Mouse (Mus musculus) midbrain, embryonic 12.5 days (tissue): ENCODE data around the gene Cuedc2. TPM values are rescaled to one million over a fixed set of nuclear protein-coding genes. Genes with fewer than 3 reads are reported as not detected.

Experiments used
- ATAC-seq: fragments of 200-750 bp; cut with Nextera tagmentation; 2 replicates; pipeline ENCODE4 v1.8.0; 2017; ENCODE audit warnings: low read depth, moderate TSS enrichment, moderate library complexity; ENCODE audit not compliant: low FRiP score
- H3K27ac ChIP-seq: fragments of 300-500 bp; sonication (generic); replicated peaks from 2 replicates; pipeline ENCODE4 v1.5.1; 2016; ENCODE audit warnings: mild to moderate bottlenecking
- H3K27me3 ChIP-seq: fragments of 300-500 bp; sonication (generic); 2 replicates; pipeline ENCODE4 v1.6.1; 2016; ENCODE audit warnings: mild to moderate bottlenecking
- H3K36me3 ChIP-seq: fragments of 300-500 bp; sonication (generic); 2 replicates; pipeline ENCODE4 v1.6.1; 2016
- H3K4me1 ChIP-seq: fragments of 300-500 bp; sonication (generic); 2 replicates; pipeline ENCODE4 v1.6.1; 2016
- H3K4me2 ChIP-seq: fragments of 300-500 bp; sonication (generic); replicated peaks from 2 replicates; pipeline ENCODE4 v1.6.1; 2016; ENCODE audit warnings: mild to moderate bottlenecking, moderate library complexity
- H3K4me3 ChIP-seq: fragments of 300-500 bp; sonication (generic); 2 replicates; pipeline ENCODE4 v1.5.1; 2016; ENCODE audit warnings: mild to moderate bottlenecking
- H3K9ac ChIP-seq: fragments of 300-500 bp; sonication (generic); replicated peaks from 2 replicates; pipeline ENCODE4 v1.6.1; 2016; ENCODE audit warnings: mild to moderate bottlenecking, moderate library complexity
- H3K9me3 ChIP-seq: fragments of 300-500 bp; sonication (generic); 2 replicates; pipeline ENCODE4 v1.6.1; 2016; ENCODE audit warnings: mild to moderate bottlenecking
- WGBS: fragments of 180-500 bp; shearing (Covaris S2); methylation state at CpG from one replicate; pipeline ENCODE4 v1.1.7; 2016; 5-methylcytosine and 5-hydroxymethylcytosine counted together
- polyA plus RNA-seq: library from polyadenylated mRNA; unstranded; fragments of >200 nt; fragmentation: Nextera tagmentation; extraction: Ambion mirVana; gene quantifications from 2 replicates; pipeline ENCODE4 v1.2.1, GENCODE M21; 2016

The Cuedc2 gene
- polyA plus RNA-seq, 1 experiment from 2014 or later: 237 TPM

DNA sequence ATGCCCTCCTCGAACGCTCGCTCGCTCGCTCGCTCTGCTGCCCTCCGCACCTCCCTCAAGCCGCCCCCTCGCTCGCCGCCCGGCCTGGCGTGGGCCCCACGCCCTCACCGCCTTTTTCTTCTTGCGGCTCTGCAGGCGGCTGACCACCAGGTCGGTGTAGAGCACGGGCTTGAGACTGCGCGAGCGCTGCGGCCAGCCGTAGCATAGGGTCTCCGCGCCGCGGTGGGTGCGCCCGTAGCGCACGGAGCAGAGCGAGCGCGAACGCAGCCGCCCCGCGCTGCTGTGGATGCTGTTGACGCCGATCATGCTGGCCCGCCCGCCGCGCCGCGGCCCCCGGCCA is 21.0 kb downstream of the Cuedc2 start:
- peak overlapping the region; percentile 52; the same call in 1 of the 2 replicates for H3K27ac ChIP-seq

DNA sequence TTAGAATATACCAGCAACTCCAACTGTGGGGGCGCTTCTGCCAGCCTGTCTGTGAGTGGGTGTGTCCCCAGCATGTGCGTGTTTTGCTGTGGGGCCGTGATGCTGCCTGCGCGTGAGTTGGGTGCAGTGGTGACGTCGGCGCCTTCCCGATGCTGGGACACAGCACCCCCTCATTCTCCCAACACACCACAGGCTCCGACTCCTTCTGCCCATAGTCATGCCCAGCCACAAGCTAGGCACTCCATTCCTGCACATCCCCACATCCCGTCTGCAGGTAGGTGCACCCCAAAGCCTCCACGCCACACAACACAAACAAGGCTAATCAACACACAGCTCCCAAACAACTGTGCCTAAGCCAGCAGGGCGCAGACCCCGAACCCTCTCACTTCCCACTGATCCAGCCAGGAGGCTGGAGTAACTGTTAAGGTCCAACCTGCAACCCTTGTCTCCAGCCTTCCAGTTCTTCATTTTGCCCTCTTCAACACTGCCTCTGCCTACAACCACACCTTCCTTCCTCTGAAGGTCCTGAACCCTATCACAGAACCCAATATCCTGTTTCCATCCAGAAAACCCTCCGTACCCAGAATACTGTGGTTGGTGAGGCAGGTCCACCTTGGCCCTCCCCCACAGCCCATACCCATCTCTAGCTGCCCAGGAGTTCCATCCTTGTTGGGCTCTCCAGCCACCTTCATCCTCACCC is 21.5 kb downstream of the Cuedc2 start:
- H3K27me3 ChIP-seq: peaks cover 88% of the 10 kb centered on the region
- H3K36me3 ChIP-seq: no peaks in the 10 kb centered on the region
- H3K9ac ChIP-seq: peak overlapping the region; percentile 52; the same call in 1 of the 2 replicates
- peak overlapping the region; percentile 64 for H3K4me2 ChIP-seq
- H3K4me1 ChIP-seq: peaks cover 43% of the 10 kb centered on the region
- no peaks in the 10 kb centered on the region for H3K9me3 ChIP-seq
- 32% methylated on average over 15 of the region's 15 CpGs for WGBS
- ATAC-seq: no peak
- peak overlapping the region; percentile 46 for H3K4me3 ChIP-seq
- 0 out of 2 replicates have a peak overlapping the region, but pooled peaks have one; percentile 52 for H3K27ac ChIP-seq

More for the DNA sequence above, 21.0 kb downstream of the Cuedc2 start:
- no peaks in the 10 kb centered on the region for H3K9me3 ChIP-seq
- peak overlapping the region; percentile 64 for H3K4me2 ChIP-seq
- ATAC-seq: no peak
- H3K4me3 ChIP-seq: peak overlapping the region; percentile 46
- peaks cover 91% of the 10 kb centered on the region for H3K27me3 ChIP-seq
- peak overlapping the region; percentile 52 for H3K9ac ChIP-seq
- no peaks in the 10 kb centered on the region for H3K36me3 ChIP-seq
- WGBS: under 1% methylated on average over 47 of the region's 48 CpGs
- H3K4me1 ChIP-seq: peaks cover 49% of the 10 kb centered on the region

DNA sequence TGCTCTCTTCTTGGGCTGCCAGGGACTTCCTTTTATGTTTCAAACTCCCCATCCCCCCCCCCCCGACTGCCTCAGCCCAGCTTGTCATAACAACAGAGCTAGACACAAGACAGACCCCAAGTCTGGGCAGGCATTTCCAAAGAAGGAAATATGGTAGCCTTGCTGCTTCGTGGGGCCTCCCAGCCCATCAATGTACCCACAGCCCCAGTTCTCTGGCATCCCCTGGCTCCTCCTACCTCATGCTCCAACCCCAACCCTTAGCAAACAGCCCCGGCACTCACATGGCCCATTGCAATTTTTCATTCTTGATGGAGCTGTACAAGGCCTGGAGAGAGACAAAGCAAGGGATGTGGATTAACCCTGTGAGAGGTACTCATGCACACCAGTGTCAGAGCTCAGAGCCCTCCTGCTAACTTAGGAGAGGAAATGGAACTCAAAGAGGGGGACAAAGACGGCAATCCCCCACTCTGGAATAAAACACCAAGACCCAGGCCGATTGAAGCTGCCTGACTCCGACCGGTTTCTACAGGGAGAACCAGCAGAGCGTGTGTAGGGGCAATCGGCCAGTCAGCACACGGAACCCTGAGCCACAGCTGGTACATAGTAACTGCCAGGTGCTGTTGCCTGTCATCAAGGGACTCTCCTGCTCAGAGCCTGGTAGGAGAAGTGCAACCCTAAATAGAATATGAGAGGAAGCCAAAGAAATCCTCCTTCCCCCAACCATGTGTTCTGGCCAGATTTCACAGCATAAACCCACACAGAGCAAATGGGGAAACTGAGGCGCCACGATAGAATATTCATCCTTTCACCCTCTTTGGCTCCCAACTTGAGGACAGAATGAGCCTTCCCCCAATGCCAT is 22.5 kb downstream of the Cuedc2 start:
- peak overlapping the region; percentile 64; the same call in 1 of the 2 replicates for H3K4me2 ChIP-seq
- H3K4me3 ChIP-seq: no peak overlapping the region
- no peak for ATAC-seq

DNA sequence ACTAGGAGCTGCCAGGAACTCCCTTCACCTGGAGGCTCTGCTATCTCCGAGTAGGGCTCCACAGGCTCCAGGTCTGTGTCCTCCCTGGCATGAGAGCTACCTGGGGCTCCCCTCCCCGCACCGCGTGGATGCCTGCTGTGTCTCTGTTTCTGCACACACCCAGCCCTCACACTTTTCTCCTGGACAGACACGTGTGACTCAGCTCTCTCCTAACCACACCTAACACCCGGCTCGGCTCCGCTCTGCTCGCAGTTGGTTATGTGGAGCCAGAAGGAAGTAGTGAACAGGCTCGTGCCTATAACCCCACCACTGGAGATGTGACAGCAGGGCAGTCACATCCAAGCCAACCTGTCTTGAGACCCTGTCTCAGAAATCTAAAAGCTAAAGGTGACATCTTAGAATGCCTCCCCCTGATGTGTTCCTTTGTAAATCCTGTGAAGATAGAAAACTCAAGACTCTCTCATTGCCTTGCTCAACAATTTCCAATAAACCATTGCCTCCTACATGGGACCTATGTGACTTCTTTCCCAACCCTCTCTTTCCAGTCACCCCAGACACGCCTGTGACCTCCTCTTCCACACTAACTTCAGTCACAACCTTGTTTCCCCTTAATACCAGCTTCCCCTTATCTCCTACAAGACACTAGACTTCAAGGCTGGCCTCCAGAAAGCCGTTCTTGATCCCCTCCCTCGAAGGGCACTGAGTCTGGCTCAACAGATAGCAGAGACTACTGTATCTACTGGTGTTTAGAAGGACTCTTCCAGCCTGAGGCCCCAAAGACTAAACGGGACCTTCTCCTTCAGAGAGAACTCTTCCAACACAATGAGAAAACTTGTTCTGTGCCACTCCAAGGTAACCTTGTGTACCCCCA is 23.4 kb downstream of the Cuedc2 start:
- Histone ChIP-seq H3K4me1 (peaks cover 29% of the 10 kb centered on the region), H3K27me3 (peaks cover 95% of the 10 kb centered on the region), H3K27ac (no peak overlapping the region), H3K4me3 (no peak overlapping the region), H3K9ac (no peak overlapping the region), H3K9me3 (no peaks in the 10 kb centered on the region), H3K4me2 (no peak overlapping the region), H3K36me3 (no peaks in the 10 kb centered on the region)
- ATAC-seq: no peak
- 48% methylated on average over 14 of the region's 14 CpGs for WGBS

More for the DNA sequence above, 22.5 kb downstream of the Cuedc2 start:
- Histone ChIP-seq H3K9me3 (no peaks in the 10 kb centered on the region), H3K27ac (no peak overlapping the region), H3K9ac (no peak overlapping the region), H3K27me3 (peaks cover 94% of the 10 kb centered on the region), H3K4me1 (peaks cover 33% of the 10 kb centered on the region), H3K36me3 (no peaks in the 10 kb centered on the region)
- WGBS: 52% methylated on average over 12 of the region's 12 CpGs

DNA sequence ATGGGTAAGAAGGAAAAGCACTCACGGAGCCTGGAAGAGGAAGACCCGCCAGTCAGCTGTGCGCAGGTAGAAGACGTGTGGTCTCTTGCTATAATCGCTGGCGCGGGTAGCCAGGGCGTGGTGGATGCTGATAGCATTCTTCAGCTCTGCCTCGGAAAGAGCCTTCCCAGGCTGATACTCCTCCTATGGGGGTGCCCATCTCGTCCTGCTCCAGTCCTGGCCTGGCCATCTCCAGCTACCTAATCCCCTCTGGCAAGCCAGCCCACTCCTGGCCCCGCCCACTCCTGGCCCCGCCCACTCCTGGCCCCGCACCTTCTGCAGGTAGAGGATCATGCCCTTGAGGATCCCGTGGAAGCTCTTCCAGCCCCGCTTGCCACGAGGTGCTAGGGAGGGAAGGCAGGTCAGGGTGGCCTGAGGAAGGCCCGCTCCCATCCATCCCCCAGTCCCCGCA is 24.3 kb downstream of the Cuedc2 start:
- Histone ChIP-seq H3K4me3 (no peak overlapping the region), H3K9ac (no peak overlapping the region), H3K36me3 (no peaks in the 10 kb centered on the region), H3K27ac (no peak overlapping the region), H3K4me2 (no peak overlapping the region), H3K27me3 (peaks cover 94% of the 10 kb centered on the region), H3K4me1 (peaks cover 21% of the 10 kb centered on the region), H3K9me3 (no peaks in the 10 kb centered on the region)
- WGBS: 18% methylated on average over 14 of the region's 18 CpGs
- no peak for ATAC-seq

DNA sequence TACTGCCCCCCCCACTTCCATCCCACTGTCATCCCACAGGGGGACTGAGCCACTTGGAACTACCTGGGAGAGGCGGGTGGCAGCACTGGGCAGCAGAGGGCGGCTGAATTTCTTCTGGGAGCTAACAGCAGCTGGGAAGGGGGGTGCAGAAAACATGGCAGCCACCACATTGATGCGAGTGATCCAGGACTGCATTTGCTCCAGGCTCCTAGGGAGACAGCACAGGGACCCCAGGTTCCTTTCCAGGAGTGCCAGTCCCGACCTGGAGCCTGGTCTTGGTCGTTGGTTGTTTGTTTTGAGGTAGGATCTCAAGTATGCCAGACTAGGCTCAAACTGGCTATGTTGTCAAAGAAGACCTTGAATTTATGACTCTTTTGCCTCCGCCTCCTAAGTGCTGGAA is 24.9 kb downstream of the Cuedc2 start:
- no peaks in the 10 kb centered on the region for H3K9me3 ChIP-seq
- H3K4me3 ChIP-seq: no peak overlapping the region
- no peaks in the 10 kb centered on the region for H3K36me3 ChIP-seq
- H3K27me3 ChIP-seq: peaks cover 93% of the 10 kb centered on the region
- ATAC-seq: no peak
- no peak overlapping the region for H3K27ac ChIP-seq
- H3K4me2 ChIP-seq: no peak overlapping the region
- H3K4me1 ChIP-seq: peaks cover 19% of the 10 kb centered on the region
- no peak overlapping the region for H3K9ac ChIP-seq
- WGBS: 70% methylated on average over 6 of the region's 6 CpGs

DNA sequence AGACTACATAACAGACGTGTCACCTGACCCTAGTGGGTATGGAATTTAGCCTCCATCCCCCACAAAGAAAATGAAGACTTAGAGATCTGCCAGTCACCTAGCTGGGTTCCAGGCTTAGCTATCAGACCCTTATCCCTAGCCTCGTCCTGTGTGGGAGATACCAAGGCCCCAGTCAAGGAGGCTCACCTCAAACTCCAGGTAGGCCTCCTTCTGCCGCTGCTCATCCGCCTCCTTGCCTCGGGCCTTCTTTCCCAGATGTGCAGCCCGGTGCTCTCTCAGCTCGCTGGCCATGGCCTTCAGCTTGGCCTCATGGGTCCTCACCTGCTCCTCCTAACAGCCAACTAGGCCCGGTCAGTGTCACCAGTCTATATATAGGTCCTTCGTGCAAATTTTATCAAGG is 25.4 kb downstream of the Cuedc2 start:
- Histone ChIP-seq H3K4me2 (no peak overlapping the region), H3K27me3 (peaks cover 93% of the 10 kb centered on the region), H3K4me3 (no peak overlapping the region), H3K9me3 (no peaks in the 10 kb centered on the region), H3K9ac (no peak overlapping the region), H3K4me1 (peaks cover 14% of the 10 kb centered on the region), H3K36me3 (no peaks in the 10 kb centered on the region), H3K27ac (no peak overlapping the region)
- ATAC-seq: no peak
- WGBS: 92% methylated on average over 9 of the region's 9 CpGs

DNA sequence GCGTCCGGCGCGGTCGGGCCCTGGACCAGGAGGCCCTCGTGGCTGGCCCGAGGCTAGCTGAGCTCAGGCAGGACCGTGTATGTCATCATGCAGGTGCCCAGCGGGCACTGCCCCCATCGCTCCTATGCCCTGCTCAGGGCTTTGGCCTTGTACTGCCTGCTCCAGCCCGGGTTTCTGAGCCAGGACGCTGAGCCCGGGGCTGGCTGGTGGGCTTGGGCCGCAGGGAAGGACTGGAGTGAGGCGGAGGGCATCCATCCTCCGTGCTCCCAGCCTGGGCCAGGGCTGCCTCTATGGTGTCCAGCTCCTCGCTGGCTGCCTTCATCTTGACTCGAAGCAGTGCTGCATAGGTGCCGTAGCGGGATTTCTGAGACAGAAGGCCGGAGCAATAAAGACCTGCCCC is 25.9 kb downstream of the Cuedc2 start:
- Histone ChIP-seq H3K4me1 (peaks cover 9% of the 10 kb centered on the region), H3K4me2 (no peak overlapping the region), H3K9ac (no peak overlapping the region), H3K4me3 (no peak overlapping the region), H3K36me3 (no peaks in the 10 kb centered on the region), H3K9me3 (no peaks in the 10 kb centered on the region), H3K27me3 (peaks cover 93% of the 10 kb centered on the region), H3K27ac (no peak overlapping the region)
- 90% methylated on average over 21 of the region's 21 CpGs for WGBS
- ATAC-seq: no peak

DNA sequence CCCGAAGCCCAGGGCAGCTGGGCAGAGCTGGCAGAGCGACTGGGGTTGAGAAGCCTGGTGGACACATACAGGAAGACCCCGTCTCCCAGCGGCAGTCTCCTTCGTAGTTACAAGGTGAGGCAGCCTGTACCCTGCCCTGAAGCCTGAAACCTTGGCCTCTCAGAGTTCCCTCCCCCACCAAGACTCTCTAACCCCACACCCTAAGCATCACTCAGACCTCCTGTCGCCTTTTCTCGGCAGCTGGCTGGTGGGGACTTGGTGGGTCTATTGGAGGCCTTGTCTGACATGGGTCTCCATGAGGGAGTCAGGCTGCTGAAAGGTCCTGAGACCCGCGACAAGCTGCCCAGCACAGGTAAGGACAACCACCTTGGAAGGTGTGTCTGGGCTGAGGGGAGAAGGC is 27.2 kb downstream of the Cuedc2 start:
- Histone ChIP-seq H3K9ac (no peak overlapping the region), H3K4me3 (no peak overlapping the region), H3K36me3 (no peaks in the 10 kb centered on the region), H3K27ac (no peak overlapping the region), H3K27me3 (peaks cover 93% of the 10 kb centered on the region), H3K4me1 (peaks cover 4% of the 10 kb centered on the region; the same call in 1 of the 2 replicates), H3K9me3 (no peaks in the 10 kb centered on the region), H3K4me2 (no peak overlapping the region)
- WGBS: 96% methylated on average over 9 of the region's 9 CpGs
- no peak for ATAC-seq

DNA sequence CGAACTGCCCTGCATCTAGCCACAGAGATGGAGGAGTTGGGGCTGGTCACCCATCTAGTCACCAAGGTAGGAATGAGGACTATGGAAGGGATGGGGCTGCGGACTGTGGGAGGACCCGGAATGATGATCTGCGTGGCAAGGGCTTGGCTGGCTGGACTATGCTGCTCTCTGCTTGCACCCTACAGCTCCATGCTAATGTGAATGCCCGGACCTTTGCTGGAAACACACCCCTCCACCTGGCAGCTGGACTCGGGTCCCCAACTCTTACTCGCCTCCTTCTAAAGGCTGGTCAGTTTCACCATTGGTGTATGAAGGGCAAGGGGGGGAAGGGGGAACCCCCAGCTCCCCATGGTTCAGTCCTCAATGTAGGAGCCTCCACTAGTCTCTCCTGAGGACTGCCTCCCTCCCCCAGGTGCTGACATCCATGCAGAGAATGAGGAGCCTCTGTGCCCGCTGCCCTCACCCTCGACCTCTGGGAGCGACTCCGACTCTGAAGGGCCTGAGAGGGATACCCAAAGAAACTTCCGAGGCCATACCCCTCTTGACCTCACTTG is 28.1 kb downstream of the Cuedc2 start:
- no peak for ATAC-seq

DNA sequence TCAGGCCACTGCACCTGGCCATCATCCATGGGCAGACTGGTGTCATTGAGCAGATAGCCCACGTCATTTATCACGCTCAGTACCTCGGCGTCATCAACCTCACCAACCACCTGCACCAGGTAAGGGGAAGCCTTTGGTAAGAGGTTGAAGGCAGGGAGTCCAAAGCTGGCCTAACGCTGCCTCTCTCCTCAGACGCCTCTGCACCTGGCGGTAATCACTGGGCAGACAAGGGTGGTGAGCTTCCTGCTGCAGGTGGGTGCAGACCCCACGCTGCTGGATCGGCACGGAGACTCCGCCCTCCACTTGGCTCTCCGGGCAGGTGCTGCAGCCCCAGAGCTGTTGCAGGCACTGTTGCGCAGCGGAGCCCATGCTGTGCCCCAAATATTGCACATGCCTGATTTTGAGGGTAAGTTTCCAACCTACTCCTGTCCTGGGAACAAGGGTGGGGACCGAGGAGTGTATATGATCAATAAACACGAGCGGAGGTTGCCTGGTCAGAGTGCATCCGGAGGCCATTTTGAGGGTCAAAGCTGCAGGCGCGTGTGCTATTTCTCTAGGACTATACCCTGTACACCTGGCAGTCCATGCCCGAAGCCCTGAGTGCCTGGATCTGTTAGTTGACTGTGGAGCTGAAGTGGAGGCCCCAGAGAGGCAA is 28.7 kb downstream of the Cuedc2 start:
- 78% methylated on average over 21 of the region's 21 CpGs for WGBS
- ATAC-seq: no peak
- H3K9ac ChIP-seq: no peak overlapping the region
- H3K27ac ChIP-seq: no peak overlapping the region
- H3K4me2 ChIP-seq: no peak overlapping the region
- peaks cover 87% of the 10 kb centered on the region for H3K27me3 ChIP-seq
- no peaks in the 10 kb centered on the region for H3K9me3 ChIP-seq
- no peaks in the 10 kb centered on the region for H3K36me3 ChIP-seq
- H3K4me3 ChIP-seq: no peak overlapping the region
- H3K4me1 ChIP-seq: peaks cover 17% of the 10 kb centered on the region

More for the DNA sequence above, 28.1 kb downstream of the Cuedc2 start:
- WGBS: 88% methylated on average over 12 of the region's 12 CpGs
- H3K9ac ChIP-seq: no peak overlapping the region
- peaks cover 88% of the 10 kb centered on the region for H3K27me3 ChIP-seq
- H3K9me3 ChIP-seq: no peaks in the 10 kb centered on the region
- peaks cover 11% of the 10 kb centered on the region for H3K4me1 ChIP-seq
- no peak overlapping the region for H3K4me2 ChIP-seq
- H3K36me3 ChIP-seq: no peaks in the 10 kb centered on the region
- no peak overlapping the region for H3K27ac ChIP-seq
- no peak overlapping the region for H3K4me3 ChIP-seq
